Mouse (Mus musculus) E14TG2a.4 (cell line): ENCODE results near the gene Gm5136.

Source experiments
- CTCF ChIP-seq: conservative IDR thresholded peaks from 2 replicates; pipeline ENCODE4 v1.5.1; 2014; ENCODE audit warnings: low read length
- NANOG ChIP-seq: IDR thresholded peaks from 2 replicates; pipeline ENCODE4 v1.6.1; 2014; ENCODE audit warnings: borderline replicate concordance, low read length, mixed read lengths

GRCm38 (mm10) chr10:108690954-108691353, 9.0 kb downstream of the Gm5136 start:
- TF ChIP-seq CTCF (no peak), NANOG (no peak)
